In the genomic region with DNA sequence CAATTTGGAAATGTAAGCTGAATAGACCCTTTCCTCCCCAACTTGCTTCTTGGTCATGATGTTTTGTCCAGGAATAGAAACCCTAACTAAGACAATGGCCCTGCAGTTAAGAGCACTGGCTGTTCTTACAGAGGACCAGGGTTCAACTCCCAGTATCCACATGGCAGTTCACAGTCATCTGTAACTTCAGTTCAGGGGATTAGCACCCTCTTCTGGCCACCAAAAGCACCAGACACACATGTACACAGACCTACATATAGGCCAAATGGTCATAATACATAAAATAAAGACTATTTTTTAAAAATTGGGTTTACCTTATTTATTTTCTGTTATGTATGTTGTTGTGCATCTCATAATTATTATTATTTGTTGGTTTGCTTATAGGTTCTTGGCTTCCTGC, we compare ENCODE assay signal across 11 mouse cellular contexts. TPM values are rescaled to one million over a fixed set of nuclear protein-coding genes. Genes with fewer than 3 reads are reported as not detected.
A peak's percentile ranks its signal among the peaks of the same experiment; 100 is the strongest.
DNase-seq lines count a peak whose midpoint lies in the region; ATAC-seq lines count a peak whose summit lies in the region.
"Had no signal": no experiment of that assay in that cellular context is flagged by ENCODE, and none has a peak within 500 bp of the region (broad histone marks: within the 10 kb centered on the region; RNA-seq: fewer than 3 reads in every experiment).

No protein-coding gene starts in this region.

- no peak overlapping the region for H3K9ac ChIP-seq in embryonic facial prominence, embryonic 11.5 days (replicated peaks; ENCODE audit: low read length)
- no peak overlapping the region for H3K9ac ChIP-seq in midbrain, embryonic 14.5 days (replicated peaks; ENCODE audit: low read length)
- H3K9ac ChIP-seq in midbrain, embryonic 15.5 days = no peak overlapping the region
- H3K9ac ChIP-seq: embryonic facial prominence, embryonic 12.5 days had no signal

- H3K4me2 ChIP-seq in embryonic facial prominence, embryonic 11.5 days (ENCODE audit: low read depth, low read length) = no peak overlapping the region
- no peak overlapping the region for H3K4me2 ChIP-seq in midbrain, embryonic 14.5 days (ENCODE audit: low read length)
- H3K4me2 ChIP-seq in midbrain, embryonic 15.5 days = no peak overlapping the region
- H3K4me2 ChIP-seq: embryonic facial prominence, embryonic 12.5 days had no signal

- DNase-seq in embryonic facial prominence, embryonic 11.5 days (ENCODE audit: low spot score) = peak; percentile 8
- DNase-seq in embryonic facial prominence, embryonic 10.5 days (ENCODE audit: low spot score) = no peak
- peak; percentile 4 for DNase-seq in midbrain, embryonic 14.5 days
- peak; percentile 40 for DNase-seq in thymus, postnatal 4 days
- DNase-seq in adrenal gland, adult 2 months = no peak
- no peak for DNase-seq in right cerebral cortex, postnatal 4 days
- DNase-seq: gastrocnemius, postnatal 10 days had no signal

- H3K36me3 ChIP-seq in embryonic facial prominence, embryonic 11.5 days (replicated peaks; ENCODE audit: control insufficient read depth, insufficient read depth, low read depth, low read length) = no peaks in the 10 kb centered on the region
- H3K36me3 ChIP-seq in embryonic facial prominence, embryonic 10.5 days (replicated peaks) = no peaks in the 10 kb centered on the region
- H3K36me3 ChIP-seq in midbrain, embryonic 14.5 days (ENCODE audit: control insufficient read depth, insufficient read depth, low read length) = no peaks in the 10 kb centered on the region
- no peaks in the 10 kb centered on the region for H3K36me3 ChIP-seq in midbrain, embryonic 15.5 days (replicated peaks)
- H3K36me3 ChIP-seq: embryonic facial prominence, embryonic 12.5 days had no signal

- H3K27ac ChIP-seq in embryonic facial prominence, embryonic 11.5 days (replicated peaks; ENCODE audit: low read depth, low read length) = no peak overlapping the region
- H3K27ac ChIP-seq in embryonic facial prominence, embryonic 10.5 days (replicated peaks) = no peak overlapping the region
- H3K27ac ChIP-seq in midbrain, embryonic 14.5 days (replicated peaks; ENCODE audit: low read depth, low read length) = no peak overlapping the region
- H3K27ac ChIP-seq in midbrain, embryonic 15.5 days = no peak overlapping the region
- H3K27ac ChIP-seq: embryonic facial prominence, embryonic 12.5 days had no signal

- H3K27me3 ChIP-seq in embryonic facial prominence, embryonic 11.5 days (ENCODE audit: control insufficient read depth, insufficient read depth, low read length) = no peaks in the 10 kb centered on the region
- H3K27me3 ChIP-seq in embryonic facial prominence, embryonic 10.5 days (replicated peaks; ENCODE audit: low read depth, poor library complexity, severe bottlenecking) = no peaks in the 10 kb centered on the region
- no peaks in the 10 kb centered on the region for H3K27me3 ChIP-seq in midbrain, embryonic 14.5 days (ENCODE audit: control insufficient read depth, insufficient read depth, low read length)
- no peaks in the 10 kb centered on the region for H3K27me3 ChIP-seq in midbrain, embryonic 15.5 days (replicated peaks)
- H3K27me3 ChIP-seq: embryonic facial prominence, embryonic 12.5 days; megakaryocyte, embryonic 14.5 days had no signal

- no peaks in the 10 kb centered on the region for H3K9me3 ChIP-seq in embryonic facial prominence, embryonic 11.5 days (replicated peaks; ENCODE audit: control insufficient read depth, low read length)
- no peaks in the 10 kb centered on the region for H3K9me3 ChIP-seq in embryonic facial prominence, embryonic 10.5 days
- no peaks in the 10 kb centered on the region for H3K9me3 ChIP-seq in midbrain, embryonic 14.5 days (ENCODE audit: control insufficient read depth, low read length)
- no peaks in the 10 kb centered on the region for H3K9me3 ChIP-seq in midbrain, embryonic 15.5 days
- H3K9me3 ChIP-seq: embryonic facial prominence, embryonic 12.5 days; megakaryocyte, embryonic 14.5 days had no signal

- no peak overlapping the region for H3K4me3 ChIP-seq in embryonic facial prominence, embryonic 11.5 days (ENCODE audit: low read depth, low read length)
- H3K4me3 ChIP-seq in embryonic facial prominence, embryonic 10.5 days = no peak overlapping the region
- H3K4me3 ChIP-seq in midbrain, embryonic 14.5 days (replicated peaks; ENCODE audit: low read depth, low read length) = no peak overlapping the region
- no peak overlapping the region for H3K4me3 ChIP-seq in midbrain, embryonic 15.5 days
- H3K4me3 ChIP-seq: embryonic facial prominence, embryonic 12.5 days; megakaryocyte, embryonic 14.5 days had no signal

- no peaks in the 10 kb centered on the region for H3K4me1 ChIP-seq in embryonic facial prominence, embryonic 11.5 days (ENCODE audit: control insufficient read depth, insufficient read depth, low read length)
- no peaks in the 10 kb centered on the region for H3K4me1 ChIP-seq in embryonic facial prominence, embryonic 10.5 days
- H3K4me1 ChIP-seq in midbrain, embryonic 14.5 days (ENCODE audit: control insufficient read depth, insufficient read depth, low read length) = no peaks in the 10 kb centered on the region
- no peaks in the 10 kb centered on the region for H3K4me1 ChIP-seq in midbrain, embryonic 15.5 days
- H3K4me1 ChIP-seq: embryonic facial prominence, embryonic 12.5 days had no signal

- no peak for ATAC-seq in embryonic facial prominence, embryonic 11.5 days (replicated peaks; ENCODE audit: insufficient number of reproducible peaks, low FRiP score, low TSS enrichment, low read depth)
- no peak for ATAC-seq in midbrain, embryonic 14.5 days (ENCODE audit: low FRiP score, low TSS enrichment)
- ATAC-seq in midbrain, embryonic 15.5 days (replicated peaks) = no peak
- peak; percentile 45; the same call in 1 of the 2 replicates for ATAC-seq in granulocyte monocyte progenitor cell, adult 5-6 weeks (replicated peaks; ENCODE audit: poor library complexity, severe bottlenecking)

RNA-seq across cellular contexts. Expression of gene Ezh2, which starts 38.3 kb away (rescaled TPM):
- polyA plus RNA-seq in embryonic facial prominence, embryonic 11.5 days (2014; fragmentation: Nextera tagmentation; extraction: Ambion mirVana) = 177 and 206 TPM in 2 replicates
- polyA plus RNA-seq in embryonic facial prominence, embryonic 10.5 days (2016; fragmentation: Nextera tagmentation; extraction: Ambion mirVana) = 173 and 174 TPM in 2 replicates
- polyA plus RNA-seq in midbrain, embryonic 14.5 days (2014; fragmentation: Nextera tagmentation; extraction: Ambion mirVana) = 79.0 and 91.9 TPM in 2 replicates
- 69.0 and 78.7 TPM in 2 replicates for polyA plus RNA-seq in midbrain, embryonic 15.5 days (2015; fragmentation: Nextera tagmentation; extraction: Ambion mirVana)
- total RNA-seq in granulocyte monocyte progenitor cell, adult 5-6 weeks (2014; fragmentation: Nextera tagmentation) = 179 and 238 TPM in 2 replicates
- total RNA-seq in granulocyte monocyte progenitor cell, adult 5-6 weeks (2017) = 121 and 148 TPM in 2 replicates
- 10 to 100 TPM; 11.4 to 18.3 TPM for total RNA-seq in adrenal gland, adult 2 months (2021)
- polyA plus RNA-seq in adrenal gland, adult 2 months (2012; rRNA removed) = 0.95 and 1.6 TPM in 2 replicates

Comparison
In these comparisons a context has a peak if more than half of its experiments do, and no peak if none do; other contexts are left out.
1. DNase-seq: peak in embryonic facial prominence, embryonic 11.5 days (single experiment), midbrain, embryonic 14.5 days (single experiment) and thymus, postnatal 4 days (single experiment); none in embryonic facial prominence, embryonic 10.5 days (single experiment), adrenal gland, adult 2 months (single experiment) and right cerebral cortex, postnatal 4 days (single experiment).
2. RNA of gene Ezh2, which starts 38.3 kb away (polyA plus RNA-seq): 177 to 206 TPM in embryonic facial prominence, embryonic 11.5 days, 173 to 174 TPM in embryonic facial prominence, embryonic 10.5 days, 79.0 to 91.9 TPM in midbrain, embryonic 14.5 days and 69.0 to 78.7 TPM in midbrain, embryonic 15.5 days; 0.95 to 1.6 TPM in adrenal gland, adult 2 months; every median in the first group is over 10 times any median in the second.